Comparison of ENCODE assay signal across 15 mouse cellular contexts in the genomic region with DNA sequence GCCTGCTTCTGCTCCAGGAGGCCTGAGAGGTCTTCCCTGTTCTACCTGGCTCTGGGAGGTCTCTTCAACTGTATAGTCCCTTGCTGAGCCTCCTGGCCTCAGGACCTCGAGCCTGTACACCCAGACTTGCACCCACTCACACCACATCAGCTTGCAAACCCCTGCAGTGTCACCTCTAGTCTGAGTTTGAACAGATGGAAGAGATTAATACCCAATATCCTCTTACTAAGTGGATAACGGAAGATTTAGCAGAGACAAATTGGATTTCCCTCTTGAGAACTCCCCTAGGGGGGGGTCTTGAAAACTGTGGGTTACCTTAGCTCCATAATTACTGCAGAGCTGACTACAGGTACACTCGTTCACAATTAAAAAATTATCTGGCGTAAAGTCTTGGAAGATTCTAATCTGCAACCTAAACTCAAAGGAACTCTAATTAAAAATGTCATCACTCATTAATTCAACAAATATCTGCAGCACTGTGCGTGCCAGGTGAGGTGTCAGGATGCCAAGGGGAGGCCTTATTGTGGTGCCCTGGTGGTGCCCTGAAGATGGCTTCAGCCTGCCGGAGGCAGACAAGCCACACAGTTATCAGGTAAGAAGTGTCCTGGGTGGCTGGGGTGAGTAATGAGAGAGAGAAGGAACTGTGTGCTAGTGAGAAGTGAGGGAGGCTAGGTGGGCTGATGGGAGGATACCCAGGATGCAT. TPM values are rescaled to one million over a fixed set of nuclear protein-coding genes. Genes with fewer than 3 reads are reported as not detected.
DNase-seq lines count a peak whose midpoint lies in the region; ATAC-seq and TF ChIP-seq lines count a peak whose summit lies in the region.
"Had no signal": no experiment of that assay in that cellular context is flagged by ENCODE, and none has a peak within 500 bp of the region (broad histone marks: within the 10 kb centered on the region; RNA-seq: fewer than 3 reads in every experiment).

No protein-coding gene starts in this region.

- no peaks in the 10 kb centered on the region for H3K9me3 ChIP-seq in kidney, embryonic 15.5 days (replicated peaks)
- H3K9me3 ChIP-seq in neural tube, embryonic 12.5 days, result no peaks in the 10 kb centered on the region
- no peaks in the 10 kb centered on the region for H3K9me3 ChIP-seq in neural tube, embryonic 15.5 days (replicated peaks)
- no peaks in the 10 kb centered on the region for H3K9me3 ChIP-seq in forebrain, embryonic 16.5 days (ENCODE audit: control insufficient read depth, low read length)
- H3K9me3 ChIP-seq: embryonic facial prominence, embryonic 15.5 days; hindbrain, embryonic 15.5 days had no signal

- H3K36me3 ChIP-seq in kidney, embryonic 15.5 days, result no peaks in the 10 kb centered on the region
- no peaks in the 10 kb centered on the region for H3K36me3 ChIP-seq in neural tube, embryonic 12.5 days
- no peaks in the 10 kb centered on the region for H3K36me3 ChIP-seq in neural tube, embryonic 15.5 days
- H3K36me3 ChIP-seq in forebrain, embryonic 16.5 days (ENCODE audit: control insufficient read depth, insufficient read depth), result no peaks in the 10 kb centered on the region
- H3K36me3 ChIP-seq: embryonic facial prominence, embryonic 15.5 days; heart, embryonic 12.5 days; hindbrain, embryonic 15.5 days had no signal

- WGBS in kidney, embryonic 15.5 days, result 77% methylated on average over 6 of the region's 6 CpGs
- 80% methylated on average over 6 of the region's 6 CpGs for WGBS in neural tube, embryonic 12.5 days
- 63% methylated on average over 6 of the region's 6 CpGs for WGBS in neural tube, embryonic 15.5 days
- WGBS in forebrain, embryonic 16.5 days, result 40% methylated on average over 6 of the region's 6 CpGs
- WGBS in cerebellum, adult 2 months, result 63% methylated on average over 6 of the region's 6 CpGs

- H3K4me1 ChIP-seq in kidney, embryonic 15.5 days, result peaks cover 82% of the 10 kb centered on the region
- H3K4me1 ChIP-seq in neural tube, embryonic 12.5 days, result peaks cover 47% of the 10 kb centered on the region
- H3K4me1 ChIP-seq in neural tube, embryonic 15.5 days, result peaks cover 46% of the 10 kb centered on the region
- peaks cover 75% of the 10 kb centered on the region for H3K4me1 ChIP-seq in forebrain, embryonic 16.5 days (replicated peaks; ENCODE audit: control insufficient read depth, insufficient read depth, low read length)
- peaks cover 15% of the 10 kb centered on the region for H3K4me1 ChIP-seq in cerebellum, adult 2 months (ENCODE audit: control insufficient read depth, insufficient read depth, low read length)

- H3K9ac ChIP-seq in kidney, embryonic 15.5 days, result no peak overlapping the region
- no peak overlapping the region for H3K9ac ChIP-seq in neural tube, embryonic 12.5 days
- no peak overlapping the region for H3K9ac ChIP-seq in neural tube, embryonic 15.5 days (replicated peaks)
- H3K9ac ChIP-seq in forebrain, embryonic 16.5 days (replicated peaks; ENCODE audit: low read depth, low read length), result no peak overlapping the region
- H3K9ac ChIP-seq: embryonic facial prominence, embryonic 15.5 days; heart, embryonic 12.5 days; hindbrain, embryonic 15.5 days had no signal

- no peaks in the 10 kb centered on the region for H3K27me3 ChIP-seq in kidney, embryonic 15.5 days
- H3K27me3 ChIP-seq in neural tube, embryonic 12.5 days (replicated peaks), result no peaks in the 10 kb centered on the region
- no peaks in the 10 kb centered on the region for H3K27me3 ChIP-seq in neural tube, embryonic 15.5 days (replicated peaks)
- no peaks in the 10 kb centered on the region for H3K27me3 ChIP-seq in forebrain, embryonic 16.5 days (replicated peaks; ENCODE audit: control insufficient read depth, insufficient read depth, low read length)
- no peaks in the 10 kb centered on the region for H3K27me3 ChIP-seq in cerebellum, adult 2 months (ENCODE audit: control insufficient read depth, insufficient read depth, low read length)
- H3K27me3 ChIP-seq: embryonic facial prominence, embryonic 15.5 days; hindbrain, embryonic 15.5 days had no signal

- no peak for ATAC-seq in kidney, embryonic 15.5 days (replicated peaks; ENCODE audit: low FRiP score)
- no peak for ATAC-seq in neural tube, embryonic 12.5 days (ENCODE audit: low FRiP score, low read depth)
- ATAC-seq in neural tube, embryonic 15.5 days (ENCODE audit: low FRiP score), result no peak
- ATAC-seq in forebrain, embryonic 16.5 days, result no peak
- no peak for ATAC-seq in CD4-positive, CD25-positive, alpha-beta regulatory T cell, adult 4 months

- TF ChIP-seq POLR2A in cerebellum, adult 2 months (IDR thresholded peaks at IDR 0.05; ENCODE audit: borderline replicate concordance, insufficient read depth, low read length), result no peak

- H3K4me2 ChIP-seq in kidney, embryonic 15.5 days, result no peak overlapping the region
- 0 out of 2 replicates have a peak overlapping the region, but pooled peaks have one; percentile 24 for H3K4me2 ChIP-seq in neural tube, embryonic 12.5 days (replicated peaks)
- H3K4me2 ChIP-seq in neural tube, embryonic 15.5 days, result no peak overlapping the region
- no peak overlapping the region for H3K4me2 ChIP-seq in forebrain, embryonic 16.5 days (ENCODE audit: low read length)
- H3K4me2 ChIP-seq: embryonic facial prominence, embryonic 15.5 days; heart, embryonic 12.5 days; hindbrain, embryonic 15.5 days had no signal

- H3K27ac ChIP-seq in kidney, embryonic 15.5 days, result peak overlapping the region; percentile 85
- no peak overlapping the region for H3K27ac ChIP-seq in neural tube, embryonic 12.5 days
- H3K27ac ChIP-seq in neural tube, embryonic 15.5 days (replicated peaks), result no peak overlapping the region
- peak overlapping the region; percentile 93 for H3K27ac ChIP-seq in forebrain, embryonic 16.5 days (ENCODE audit: low read length)
- no peak overlapping the region for H3K27ac ChIP-seq in cerebellum, adult 2 months (ENCODE audit: insufficient read depth, low read length)
- H3K27ac ChIP-seq: embryonic facial prominence, embryonic 15.5 days had no signal

- no peak for TF ChIP-seq CTCF in cerebellum, adult 2 months (IDR thresholded peaks at IDR 0.05; ENCODE audit: borderline replicate concordance, insufficient read depth, low read depth, low read length)

- no peak for DNase-seq in kidney, adult 9 months
- DNase-seq in retina, postnatal 1 day, result peak; percentile 83
- DNase-seq in cerebellum, adult 2 months, result no peak
- DNase-seq: adrenal gland, postnatal 10 days; gastrocnemius, postnatal 36 days; lung, adult 18-20 months; thymus, adult 18-20 months had no signal

- no peak overlapping the region for H3K4me3 ChIP-seq in kidney, embryonic 15.5 days (replicated peaks)
- H3K4me3 ChIP-seq in neural tube, embryonic 12.5 days, result no peak overlapping the region
- no peak overlapping the region for H3K4me3 ChIP-seq in neural tube, embryonic 15.5 days (replicated peaks)
- no peak overlapping the region for H3K4me3 ChIP-seq in forebrain, embryonic 16.5 days (replicated peaks; ENCODE audit: low read length)
- no peak overlapping the region for H3K4me3 ChIP-seq in cerebellum, adult 2 months (replicated peaks; ENCODE audit: insufficient read depth, low read depth, low read length)
- H3K4me3 ChIP-seq: embryonic facial prominence, embryonic 15.5 days; heart, embryonic 12.5 days; hindbrain, embryonic 15.5 days had no signal

RNA-seq across cellular contexts. Expression of gene Celsr1, which starts 38.5 kb away (rescaled TPM):
- polyA plus RNA-seq in kidney, embryonic 15.5 days (2015; fragmentation: Nextera tagmentation; extraction: Ambion mirVana), result 3.7 and 3.9 TPM in 2 replicates
- polyA plus RNA-seq in neural tube, embryonic 12.5 days (2016; fragmentation: Nextera tagmentation; extraction: Ambion mirVana), result 3.6 TPM in 2 replicates
- polyA plus RNA-seq in neural tube, embryonic 15.5 days (2015; fragmentation: Nextera tagmentation; extraction: Ambion mirVana), result 0.88 and 1.4 TPM in 2 replicates
- 4.6 and 5.6 TPM in 2 replicates for polyA plus RNA-seq in forebrain, embryonic 16.5 days (2015; fragmentation: Nextera tagmentation; extraction: Ambion mirVana)
- 0.49 and 0.60 TPM in 2 replicates for polyA plus RNA-seq in cerebellum, adult 2 months (2012; rRNA removed)
- polyA plus RNA-seq in CD4-positive, CD25-positive, alpha-beta regulatory T cell, adult 4 months (2017; shearing (Covaris generic)), result 1 to 10 TPM; 3.3 to 3.8 TPM

Comparison
In these comparisons a context has a peak if more than half of its experiments do, and no peak if none do; other contexts are left out.
1. H3K27ac ChIP-seq: peak in kidney, embryonic 15.5 days (single experiment) and forebrain, embryonic 16.5 days (single experiment); none in neural tube, embryonic 12.5 days (single experiment), neural tube, embryonic 15.5 days (single experiment) and cerebellum, adult 2 months (single experiment).